Mouse (Mus musculus) thymus, adult 2 months (tissue): Measurements from ENCODE around the gene Csf2.

Source experiments
- CTCF ChIP-seq: fragments of 200-500 bp; IDR thresholded peaks from 2 replicates; pipeline ENCODE4 v1.5.1; 2012; ENCODE audit warnings: mild to moderate bottlenecking, control low read depth, low read length, moderate library complexity, borderline replicate concordance; ENCODE audit not compliant: control insufficient read depth, poor library complexity, insufficient read depth; ENCODE audit errors: extremely low read depth
- POLR2A ChIP-seq: fragments of 200-500 bp; IDR thresholded peaks from 2 replicates; pipeline ENCODE4 v1.6.1; 2012; ENCODE audit warnings: mild to moderate bottlenecking, low read length, control low read depth, moderate library complexity; ENCODE audit not compliant: control insufficient read depth, poor library complexity, insufficient read depth; ENCODE audit errors: extremely low read depth

DNA sequence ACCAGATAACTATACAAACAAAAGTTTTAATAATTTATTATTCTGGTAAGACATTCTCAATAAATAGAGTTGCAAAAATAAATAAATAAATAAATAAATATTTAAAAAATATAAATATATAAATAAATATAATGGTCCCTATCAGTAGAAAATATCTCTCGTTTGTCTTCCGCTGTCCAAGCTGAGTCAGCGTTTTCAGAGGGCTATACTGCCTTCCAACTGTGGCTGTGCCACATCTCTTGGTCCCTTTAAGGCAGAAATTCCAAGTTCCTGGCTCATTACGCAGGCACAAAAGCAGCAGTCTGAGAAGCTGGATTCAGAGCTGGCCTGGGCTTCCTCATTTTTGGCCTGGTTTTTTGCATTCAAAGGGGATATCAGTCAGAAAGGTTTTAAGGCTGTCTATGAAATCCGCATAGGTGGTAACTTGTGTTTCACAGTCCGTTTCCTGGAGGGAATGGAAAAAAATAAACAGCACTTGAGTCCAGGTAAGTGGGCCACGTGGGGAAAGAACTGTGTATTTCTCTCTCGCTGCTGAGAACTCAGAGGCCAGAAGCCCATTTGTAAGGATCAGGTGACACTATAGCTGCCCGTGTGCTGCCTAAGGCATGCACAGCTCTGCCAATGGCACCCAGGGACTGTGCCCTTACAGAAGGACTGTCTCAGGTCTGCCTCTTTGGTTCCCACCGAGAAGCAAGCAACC is 2.1 kb downstream of the Csf2 start:
- TF ChIP-seq CTCF (no peak), POLR2A (no peak)
